Mouse (Mus musculus): Measurements from ENCODE around the gene Slc1a5.

- no peak for TF ChIP-seq CTCF (IDR thresholded peaks at IDR 0.05; ENCODE audit: low read depth)
- TF ChIP-seq EP300 (IDR thresholded peaks at IDR 0.05; ENCODE audit: low read depth): no peak
Measured at GRCm38 (mm10) chr7:16783758-16784415, 2.7 kb downstream of the Slc1a5 start.

All from heart, postnatal 0 days (tissue).